Mouse (Mus musculus) forebrain, postnatal 0 days (tissue): ENCODE measurements at regions not wholly inside any gene's neighbourhood (a gene's known extent, or its start where the extent isn't known, plus 50 kb on each side); places are given as distances from the start of the nearest gene placed in this dataset.
A peak's percentile ranks its signal among the peaks of the same experiment; 100 is the strongest.

Experiments used
- ATAC-seq: fragments of 200-750 bp; cut with Nextera tagmentation; 2 replicates; pipeline ENCODE4 v1.8.0; 2017; ENCODE audit warnings: mild to moderate bottlenecking, moderate library complexity
- DNase-seq: peaks from one replicate; pipeline ENCODE4 v3.0.0-alpha.2; 2015
- H3K27ac ChIP-seq: fragments of 300-500 bp; sonication (generic); 2 replicates; pipeline ENCODE4 v1.5.1; 2014; ENCODE audit warnings: low read depth, mild to moderate bottlenecking, antibody characterized with exemption, low read length, moderate library complexity, mixed read lengths
- H3K27me3 ChIP-seq: fragments of 300-500 bp; sonication (generic); 2 replicates; pipeline ENCODE4 v1.6.1; 2014; ENCODE audit warnings: mild to moderate bottlenecking, low read length, mixed read lengths; ENCODE audit not compliant: insufficient read depth
- H3K36me3 ChIP-seq: fragments of 300-500 bp; sonication (generic); 2 replicates; pipeline ENCODE4 v1.6.1; 2014; ENCODE audit warnings: mild to moderate bottlenecking, moderate library complexity; ENCODE audit not compliant: insufficient read depth
- H3K4me1 ChIP-seq: fragments of 300-500 bp; sonication (generic); 2 replicates; pipeline ENCODE4 v1.6.1; 2014; ENCODE audit warnings: antibody characterized with exemption; ENCODE audit not compliant: insufficient read depth
- H3K4me2 ChIP-seq: fragments of 300-500 bp; sonication (generic); 2 replicates; pipeline ENCODE4 v1.6.1; 2014; ENCODE audit warnings: low read depth, mild to moderate bottlenecking, moderate library complexity
- H3K4me3 ChIP-seq: fragments of 300-500 bp; sonication (generic); 2 replicates; pipeline ENCODE4 v1.5.1; 2014; ENCODE audit warnings: low read depth, low read length, mixed read lengths
- H3K9ac ChIP-seq: fragments of 300-500 bp; sonication (generic); 2 replicates; pipeline ENCODE4 v1.6.1; 2014; ENCODE audit warnings: mild to moderate bottlenecking
- H3K9me3 ChIP-seq: fragments of 300-500 bp; sonication (generic); 2 replicates; pipeline ENCODE4 v1.6.1; 2016; ENCODE audit warnings: low read length
- CTCF ChIP-seq: sonication (generic); IDR thresholded peaks from 2 replicates; pipeline ENCODE4 v1.5.1; 2016; ENCODE audit warnings: antibody characterized with exemption, control low read depth, low read depth
- WGBS: fragments of 180-500 bp; shearing (Covaris S2); extraction: QIAGEN DNeasy Blood & Tissue Kit; methylation state at CpG from one replicate; pipeline ENCODE4 v1.1.7; 2014; 5-methylcytosine and 5-hydroxymethylcytosine counted together

GRCm38 (mm10) chr8:49553175-49553574 is 709.4 kb upstream of the Tenm3 start:
- H3K9me3 ChIP-seq = no peaks in the 10 kb centered on the region
- no peaks in the 10 kb centered on the region for H3K4me1 ChIP-seq
- no peak overlapping the region for H3K9ac ChIP-seq
- no peak for DNase-seq
- no peak for TF ChIP-seq CTCF
- no peak overlapping the region for H3K4me3 ChIP-seq
- H3K36me3 ChIP-seq = no peaks in the 10 kb centered on the region
- no peak overlapping the region for H3K27ac ChIP-seq
- 57% methylated on average over 3 of the region's 3 CpGs for WGBS
- H3K27me3 ChIP-seq = no peaks in the 10 kb centered on the region
- no peak for ATAC-seq
- no peak overlapping the region for H3K4me2 ChIP-seq

DNA sequence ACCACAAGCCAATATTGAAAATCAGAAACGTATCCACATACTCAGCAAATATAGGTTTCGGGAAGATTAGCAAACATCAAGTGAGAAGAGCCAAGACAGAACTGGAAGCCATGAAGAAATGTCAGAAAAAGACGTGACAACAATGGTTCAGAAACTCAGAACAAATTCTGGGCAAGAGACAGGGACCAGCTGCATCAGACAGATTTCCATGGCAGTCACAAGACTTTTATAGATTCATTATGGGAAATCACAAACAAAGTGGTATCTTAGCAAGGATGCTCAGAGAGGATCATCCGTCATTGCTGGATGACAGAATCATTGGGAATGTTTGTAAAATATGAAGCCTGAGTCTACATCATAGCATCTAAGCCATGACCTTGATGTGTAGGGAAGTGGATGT is 699.6 kb upstream of the Tenm3 start:
- Histone ChIP-seq H3K9me3 (no peaks in the 10 kb centered on the region), H3K4me2 (no peak overlapping the region), H3K27me3 (no peaks in the 10 kb centered on the region), H3K9ac (no peak overlapping the region), H3K4me1 (no peaks in the 10 kb centered on the region), H3K4me3 (no peak overlapping the region), H3K36me3 (no peaks in the 10 kb centered on the region), H3K27ac (no peak overlapping the region)
- DNase-seq (peak; percentile 77), ATAC-seq (peak; percentile 77)
- no peak for TF ChIP-seq CTCF
- WGBS = 58% methylated on average over 4 of the region's 4 CpGs

- DNase-seq (no peak), ATAC-seq (no peak)
- Histone ChIP-seq H3K9me3 (no peaks in the 10 kb centered on the region), H3K4me1 (no peaks in the 10 kb centered on the region), H3K4me3 (no peak overlapping the region), H3K9ac (no peak overlapping the region), H3K27me3 (no peaks in the 10 kb centered on the region), H3K27ac (no peak overlapping the region), H3K4me2 (no peak overlapping the region), H3K36me3 (no peaks in the 10 kb centered on the region)
- TF ChIP-seq CTCF = no peak
- WGBS = 76% methylated on average over 5 of the region's 5 CpGs
Observed at GRCm38 (mm10) chr8:49541337-49541736, 697.6 kb upstream of the Tenm3 start.

- H3K9ac ChIP-seq = no peak overlapping the region
- no peaks in the 10 kb centered on the region for H3K9me3 ChIP-seq
- ATAC-seq (peak; percentile 78), DNase-seq (peak; percentile 54)
- no peaks in the 10 kb centered on the region for H3K4me1 ChIP-seq
- H3K4me3 ChIP-seq = no peak overlapping the region
- H3K36me3 ChIP-seq = no peaks in the 10 kb centered on the region
- TF ChIP-seq CTCF = no peak
- no peak overlapping the region for H3K27ac ChIP-seq
- H3K4me2 ChIP-seq = no peak overlapping the region
- WGBS = 31% methylated on average over 5 of the region's 5 CpGs
- H3K27me3 ChIP-seq = no peaks in the 10 kb centered on the region
Observed at GRCm38 (mm10) chr8:49533412-49534351, 689.9 kb upstream of the Tenm3 start.

GRCm38 (mm10) chr8:49529294-49529693 is 685.5 kb upstream of the Tenm3 start:
- 76% methylated on average over 4 of the region's 4 CpGs for WGBS

DNA sequence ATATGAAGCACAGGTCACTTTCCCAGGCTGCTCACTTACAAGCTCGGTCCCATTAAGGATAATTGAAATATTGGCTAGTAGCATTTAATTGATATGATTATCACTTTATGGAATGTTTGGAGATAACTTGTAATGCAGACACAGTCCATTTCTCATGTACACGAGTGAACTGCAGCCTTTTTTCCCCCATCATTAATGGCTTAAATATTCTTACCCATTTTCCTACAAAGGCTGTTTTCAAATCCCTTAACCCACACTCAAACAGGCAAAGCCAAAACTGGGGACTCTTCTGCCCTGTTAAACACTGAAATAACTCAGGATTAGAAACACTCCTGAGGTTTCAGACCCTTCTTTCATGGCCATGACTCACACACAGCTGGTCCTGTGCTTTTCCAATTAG is 649.2 kb upstream of the Tenm3 start:
- H3K4me2 ChIP-seq = no peak overlapping the region
- no peak for ATAC-seq
- no peak overlapping the region for H3K9ac ChIP-seq
- no peaks in the 10 kb centered on the region for H3K27me3 ChIP-seq
- 47% methylated on average over 2 of the region's 2 CpGs for WGBS
- DNase-seq = no peak
- H3K27ac ChIP-seq = no peak overlapping the region
- no peaks in the 10 kb centered on the region for H3K36me3 ChIP-seq
- no peaks in the 10 kb centered on the region for H3K4me1 ChIP-seq
- H3K4me3 ChIP-seq = no peak overlapping the region
- H3K9me3 ChIP-seq = no peaks in the 10 kb centered on the region
- TF ChIP-seq CTCF = no peak

More at GRCm38 (mm10) chr8:49529294-49529693, 685.5 kb upstream of the Tenm3 start:
- no peak overlapping the region for H3K27ac ChIP-seq
- ATAC-seq (no peak), DNase-seq (no peak)
- no peaks in the 10 kb centered on the region for H3K36me3 ChIP-seq
- no peak overlapping the region for H3K4me3 ChIP-seq
- no peak overlapping the region for H3K9ac ChIP-seq
- TF ChIP-seq CTCF = peak; percentile 20; the same call in 1 of the 2 replicates
- H3K4me1 ChIP-seq = no peaks in the 10 kb centered on the region
- H3K4me2 ChIP-seq = no peak overlapping the region
- H3K9me3 ChIP-seq = no peaks in the 10 kb centered on the region
- H3K27me3 ChIP-seq = no peaks in the 10 kb centered on the region

DNA sequence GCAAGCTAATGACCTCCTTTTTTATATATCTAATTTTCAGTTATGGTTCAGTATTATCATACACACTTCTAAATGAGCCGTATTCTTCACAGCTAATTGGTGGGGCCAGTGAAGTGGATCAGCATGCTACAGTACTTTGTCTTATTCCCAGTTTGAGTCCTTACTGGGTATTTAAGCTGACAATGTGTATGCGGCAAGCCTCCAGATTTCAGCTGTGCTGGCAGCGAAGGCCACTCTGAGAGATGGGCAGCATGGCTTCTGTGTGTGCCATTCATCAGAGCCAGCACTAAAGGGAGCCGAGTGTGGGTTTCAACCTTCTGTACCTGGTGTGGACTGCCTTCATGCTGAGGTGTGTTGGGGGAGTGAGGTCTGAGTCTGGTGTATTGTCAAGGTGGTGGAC is 641.5 kb upstream of the Tenm3 start:
- H3K9me3 ChIP-seq = no peaks in the 10 kb centered on the region
- 33% methylated on average over 4 of the region's 4 CpGs for WGBS
- peak; percentile 22 for DNase-seq

More for the DNA sequence above, 641.5 kb upstream of the Tenm3 start:
- no peaks in the 10 kb centered on the region for H3K4me1 ChIP-seq
- H3K9ac ChIP-seq = no peak overlapping the region
- H3K36me3 ChIP-seq = no peaks in the 10 kb centered on the region
- no peak overlapping the region for H3K4me3 ChIP-seq
- no peak for ATAC-seq
- H3K4me2 ChIP-seq = no peak overlapping the region
- no peaks in the 10 kb centered on the region for H3K27me3 ChIP-seq
- H3K27ac ChIP-seq = no peak overlapping the region
- TF ChIP-seq CTCF = no peak
